Mouse (Mus musculus): ENCODE data around the gene Ctsz.

Gene Ctsz

GRCm38 (mm10) chr2:174441898-174442297 lies 3.1 kb upstream of the Ctsz start:
- DNase-seq (ENCODE audit: low spot score in 2 of 2), result no peak

DNA sequence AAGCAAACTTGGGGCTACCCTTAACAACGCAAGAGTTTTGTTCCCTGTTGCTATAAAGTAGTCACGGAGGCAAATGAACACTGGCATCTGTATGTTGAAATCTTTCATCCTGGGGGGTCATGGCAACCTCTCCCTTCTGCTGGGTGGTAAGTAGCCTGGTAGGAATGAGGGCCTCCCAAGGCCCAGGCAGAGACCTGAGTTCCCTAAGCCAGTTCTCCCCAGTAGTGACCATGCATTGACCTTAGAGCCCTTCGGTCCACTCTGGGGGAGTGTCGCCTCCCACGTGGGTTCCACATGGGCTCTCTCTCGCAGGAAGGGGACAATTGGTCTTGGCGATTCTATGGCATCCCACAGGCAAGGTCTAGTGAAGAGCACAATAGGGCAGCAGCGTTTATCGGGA lies 1.1 kb upstream of the Ctsz start:
- no peak for DNase-seq (ENCODE audit: low spot score in 2 of 2)

- DNase-seq (ENCODE audit: low spot score in 2 of 2), result peak; percentile 31 to 42
Observed at GRCm38 (mm10) chr2:174439450-174439838, 605 bp upstream of the Ctsz start.

GRCm38 (mm10) chr2:174438181-174438580 lies 658 bp downstream of the Ctsz start:
- no peak for DNase-seq (ENCODE audit: low spot score in 2 of 2)

GRCm38 (mm10) chr2:174437697-174437982 lies 1.2 kb downstream of the Ctsz start:
- peak; percentile 50 to 59 for DNase-seq (ENCODE audit: low spot score in 2 of 2)

DNA sequence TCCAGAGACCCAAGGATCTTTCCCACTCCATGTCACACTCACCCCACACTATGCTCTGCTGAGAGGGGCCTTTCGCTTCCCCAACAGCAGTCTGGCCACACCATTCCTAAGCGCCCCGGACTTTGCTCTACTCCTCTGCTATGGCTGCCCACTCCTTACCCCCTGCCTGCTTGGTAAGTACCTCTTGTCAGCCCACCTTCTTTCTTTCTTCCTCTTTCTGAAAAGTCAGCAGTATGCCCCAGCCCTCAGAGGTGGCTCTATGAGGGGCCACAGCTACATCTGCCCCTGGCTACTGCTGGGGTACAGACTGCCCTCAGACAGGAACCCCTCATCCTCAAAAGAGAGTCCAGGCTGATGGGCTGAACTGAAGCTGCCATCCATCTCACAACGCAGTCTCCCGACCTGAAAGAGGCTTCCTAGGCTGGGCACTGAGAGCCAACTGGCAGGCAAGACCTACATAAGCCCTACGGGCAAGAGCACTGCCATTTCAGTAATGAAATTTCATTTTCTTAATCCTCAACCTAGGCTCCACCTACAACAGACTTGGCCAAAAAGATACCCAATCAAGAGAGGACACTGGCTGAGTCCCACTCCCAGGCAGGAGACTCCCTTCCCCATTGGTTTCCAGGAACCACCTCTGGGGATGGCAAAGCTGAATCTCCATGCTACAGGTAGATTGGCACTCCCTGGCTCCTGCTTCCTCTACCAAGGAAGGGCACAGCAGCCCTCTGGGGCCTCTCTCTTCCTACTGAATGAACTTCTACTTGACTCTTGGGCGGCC lies 1.7 kb downstream of the Ctsz start:
- peak in 1 of 2 experiments; percentile 5 for DNase-seq (ENCODE audit: low spot score in 2 of 2)

DNA sequence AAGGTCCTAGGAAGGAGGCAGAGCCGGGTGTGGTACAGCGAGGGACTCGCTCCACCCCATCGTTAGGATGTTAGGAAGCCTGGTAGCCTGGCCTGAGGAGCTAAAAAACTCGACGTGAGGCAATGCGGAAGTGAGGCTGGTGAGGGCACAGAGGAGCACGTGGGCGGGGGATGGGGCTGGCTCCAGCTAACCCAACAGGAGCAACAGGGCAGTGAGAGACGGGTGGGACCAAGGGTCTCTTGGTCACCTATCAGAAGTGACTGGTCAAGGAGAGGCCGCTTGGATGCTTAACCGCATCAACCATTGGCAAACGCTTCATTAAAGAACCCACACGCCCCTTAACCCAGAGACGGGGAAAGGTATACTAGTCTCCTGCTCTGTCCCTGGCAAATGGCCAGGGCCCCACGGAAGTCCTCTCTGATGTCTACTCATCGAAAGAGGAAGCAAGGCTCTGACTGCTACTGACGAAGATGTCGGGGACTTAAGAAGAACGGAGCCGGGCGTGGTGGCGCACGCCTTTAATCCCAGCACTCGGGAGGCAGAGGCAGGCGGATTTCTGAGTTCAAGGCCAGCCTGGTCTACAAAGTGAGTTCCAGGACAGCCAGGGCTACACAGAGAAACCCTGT lies 2.6 kb downstream of the Ctsz start:
- peak; percentile 18 to 37 for DNase-seq (ENCODE audit: low spot score in 2 of 2)

DNA sequence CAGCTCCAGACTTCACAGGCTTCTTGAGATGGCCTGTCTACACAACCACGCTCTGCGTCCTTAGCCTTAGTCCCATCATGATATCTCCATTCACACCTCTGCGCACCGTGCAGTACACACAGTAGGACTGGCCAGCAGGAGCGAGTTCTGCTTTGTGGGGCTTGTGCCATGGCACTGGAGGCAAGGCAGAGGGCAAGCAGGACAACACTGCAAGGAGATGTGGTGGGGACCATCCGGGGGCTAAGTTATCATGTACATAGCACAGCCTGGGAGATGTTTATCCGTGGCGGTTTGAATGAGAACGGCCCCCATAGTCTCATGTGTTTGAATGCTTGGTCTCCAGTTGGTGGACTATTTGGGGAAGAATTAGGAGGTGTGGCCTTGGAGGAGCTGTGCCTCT lies 3.9 kb downstream of the Ctsz start:
- no peak for DNase-seq (ENCODE audit: low spot score in 2 of 2)

DNA sequence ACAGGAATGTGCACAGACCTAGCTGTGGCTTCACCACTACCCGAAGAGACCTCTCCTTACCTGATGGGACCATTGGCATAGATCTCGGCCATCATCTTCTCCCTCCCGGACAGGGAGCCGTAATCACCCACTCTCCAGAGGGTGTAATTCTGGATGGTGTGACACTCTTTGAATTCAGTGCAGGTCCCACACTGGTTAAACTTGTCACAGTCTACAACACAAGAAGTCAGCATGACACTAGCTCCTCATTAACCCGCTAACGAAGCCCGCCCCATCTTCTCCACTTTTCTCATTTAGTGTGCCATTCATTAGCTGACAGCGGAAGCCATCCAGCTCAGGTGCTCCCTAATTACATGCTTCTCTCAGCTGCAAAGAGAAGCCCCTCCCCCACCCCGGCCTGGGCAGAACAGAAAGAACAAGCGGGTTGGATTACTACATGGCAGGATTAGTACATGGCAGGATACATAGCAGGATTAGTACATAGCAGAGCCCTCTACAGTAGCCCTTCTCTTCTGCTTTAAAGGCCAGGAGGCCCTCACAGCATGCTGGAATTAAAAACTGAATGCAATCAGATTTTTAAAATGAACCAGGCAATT lies 9.7 kb downstream of the Ctsz start:
- DNase-seq (ENCODE audit: low spot score in 2 of 2), result no peak

- DNase-seq (ENCODE audit: low spot score in 2 of 2), result no peak
Observed at GRCm38 (mm10) chr2:174428076-174428835, 10.6 kb downstream of the Ctsz start.

DNA sequence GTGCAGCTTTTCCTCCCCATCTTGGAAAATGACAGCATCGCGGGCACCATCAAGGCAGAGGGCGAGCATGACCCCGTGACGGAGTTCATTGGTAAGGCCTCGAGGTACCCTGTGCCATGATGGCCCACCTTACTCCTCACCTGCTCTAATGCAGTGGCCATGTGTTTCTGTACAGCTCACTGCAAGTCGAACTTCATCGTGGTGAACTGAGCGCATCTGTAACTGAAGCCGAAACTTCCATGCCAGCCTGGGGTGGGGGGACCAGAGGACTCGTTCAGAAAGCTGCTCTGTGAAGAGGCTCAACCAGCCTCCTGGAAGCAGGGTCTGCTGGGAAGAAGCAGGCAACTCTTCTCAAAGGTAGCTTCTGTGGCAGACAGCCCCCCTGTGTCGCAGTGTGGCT lies 12.0 kb downstream of the Ctsz start:
- no peak for DNase-seq (ENCODE audit: low spot score in 2 of 2)

DNA sequence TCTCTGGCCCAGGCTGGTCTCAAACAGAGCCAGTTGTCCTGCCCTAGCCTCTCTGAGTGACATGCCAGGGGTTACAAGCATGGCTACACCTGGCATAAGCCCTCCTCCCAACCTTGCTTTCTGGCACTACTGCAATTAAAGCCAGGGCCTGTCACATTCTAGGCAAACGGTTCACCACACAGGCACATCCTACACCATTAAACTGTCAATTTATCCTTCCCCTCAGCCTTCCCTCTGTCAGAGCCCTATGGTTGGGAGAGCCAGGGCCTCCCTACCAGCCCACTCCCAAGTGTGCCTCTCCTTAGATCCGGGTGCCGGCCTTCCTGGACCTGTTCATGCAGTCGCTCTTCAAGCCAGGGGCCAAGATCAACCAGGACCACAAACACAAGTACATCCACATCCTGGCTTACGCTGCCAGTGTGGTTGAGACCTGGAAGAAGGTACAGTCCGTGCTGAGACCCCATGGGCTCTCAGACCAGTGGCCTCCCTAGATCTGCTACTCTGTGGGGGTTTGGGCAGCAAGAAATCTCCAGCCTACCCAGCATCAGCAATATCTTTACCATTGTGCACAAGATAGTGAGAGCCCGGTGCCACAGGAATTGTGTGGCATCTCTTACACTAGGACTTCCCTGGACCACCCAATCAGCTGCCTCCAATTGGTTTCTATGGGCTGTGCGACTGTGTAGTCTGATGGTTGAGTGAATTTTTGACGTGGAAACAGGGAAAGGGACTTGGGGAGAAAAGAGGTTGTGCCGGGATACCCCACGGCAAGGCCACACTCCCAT lies 14.3 kb downstream of the Ctsz start:
- no peak for DNase-seq (ENCODE audit: low spot score in 2 of 2)

DNA sequence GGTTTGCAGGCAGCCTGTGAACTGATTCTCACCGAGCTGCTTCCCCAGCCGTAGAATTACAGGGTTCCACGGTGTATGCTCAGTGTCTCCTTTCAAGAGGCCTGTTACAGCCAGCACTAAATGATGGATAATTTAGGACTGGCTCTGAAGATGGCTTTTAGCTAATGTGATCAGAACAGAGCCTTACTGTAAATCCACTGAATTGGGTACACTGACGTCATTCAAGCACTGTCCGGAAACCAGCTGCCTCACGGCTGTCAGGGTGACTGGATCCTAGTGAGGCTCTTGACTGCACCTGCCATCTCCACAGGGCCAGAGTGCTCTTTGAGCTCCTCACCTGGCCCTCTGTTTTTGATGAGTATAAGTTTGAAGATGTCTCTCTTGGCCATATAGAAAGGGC lies 17.7 kb downstream of the Ctsz start:
- no peak for DNase-seq (ENCODE audit: low spot score in 2 of 2)

DNA sequence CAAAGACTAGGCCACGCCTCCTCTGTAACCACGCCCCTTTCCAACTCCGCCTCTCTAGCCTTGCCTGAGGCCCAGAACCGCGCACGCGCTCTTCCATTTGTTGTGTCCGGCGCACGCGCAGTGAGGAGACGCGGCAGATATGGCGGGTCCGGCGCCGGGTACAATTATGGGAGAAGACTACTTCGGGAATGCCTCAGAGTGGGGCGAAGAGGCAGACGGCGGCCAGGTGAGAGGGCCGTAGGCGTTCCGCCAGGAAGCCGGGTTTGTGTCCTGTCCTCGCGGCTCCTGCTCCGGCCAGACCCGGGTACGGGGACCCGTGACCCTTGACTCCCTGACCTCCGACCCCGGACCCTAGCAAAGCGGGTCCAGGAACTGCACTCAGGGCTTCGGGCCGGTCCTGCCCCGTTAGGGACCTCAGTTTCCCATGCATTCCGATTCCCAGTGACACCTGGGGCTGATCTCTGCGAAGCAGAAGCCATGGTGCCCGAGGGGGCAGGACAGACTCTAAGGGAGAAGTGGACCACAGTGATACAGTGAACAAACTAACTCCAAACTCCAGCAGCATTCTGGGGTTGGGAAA lies 23.0 kb downstream of the Ctsz start, which contains the start of gene Nelfcd:
Gene Nelfcd (plus strand): TSS at position 74 of the 580 bp plus-strand sequence.
- peak; percentile 90 to 95 for DNase-seq (ENCODE audit: low spot score in 2 of 2)

DNA sequence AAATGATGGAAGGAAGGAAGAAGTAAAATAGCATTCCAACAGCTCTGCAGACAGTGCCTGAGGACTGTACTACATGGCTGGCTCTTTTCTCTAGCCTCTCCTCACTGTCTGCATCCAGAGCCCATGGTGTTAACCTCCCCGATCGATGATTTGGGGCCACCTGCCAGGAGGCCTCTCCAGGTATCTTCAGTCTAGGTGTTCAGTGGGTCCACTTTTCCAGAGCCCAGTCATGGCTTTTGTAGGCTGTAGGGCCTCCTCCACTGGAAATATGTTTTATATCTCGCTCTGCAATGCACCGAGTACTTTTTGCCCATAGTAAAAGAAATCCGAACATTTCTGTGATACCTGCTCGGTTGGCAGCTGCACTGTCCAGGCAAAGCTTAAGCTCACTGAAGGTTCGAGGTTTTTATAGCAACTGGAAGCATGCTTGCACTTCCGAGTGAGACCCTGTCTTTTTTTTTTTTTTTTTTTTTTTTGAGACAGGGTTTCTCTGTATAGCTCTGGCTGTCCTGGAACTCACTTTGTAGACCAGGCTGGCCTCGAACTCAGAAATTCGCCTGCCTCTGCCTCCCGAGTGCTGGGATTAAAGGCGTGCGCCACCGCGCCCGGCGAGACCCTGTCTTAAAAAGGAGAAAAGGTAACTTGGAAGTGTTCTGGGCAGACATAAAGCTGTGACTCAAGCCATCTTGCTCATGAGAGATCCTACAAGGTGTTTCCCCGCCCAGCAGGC lies 23.7 kb downstream of the Ctsz start:
- no peak for DNase-seq (ENCODE audit: low spot score in 2 of 2)

GRCm38 (mm10) chr2:174413127-174413526 lies 25.7 kb downstream of the Ctsz start:
- DNase-seq (ENCODE audit: low spot score in 2 of 2), result no peak

DNA sequence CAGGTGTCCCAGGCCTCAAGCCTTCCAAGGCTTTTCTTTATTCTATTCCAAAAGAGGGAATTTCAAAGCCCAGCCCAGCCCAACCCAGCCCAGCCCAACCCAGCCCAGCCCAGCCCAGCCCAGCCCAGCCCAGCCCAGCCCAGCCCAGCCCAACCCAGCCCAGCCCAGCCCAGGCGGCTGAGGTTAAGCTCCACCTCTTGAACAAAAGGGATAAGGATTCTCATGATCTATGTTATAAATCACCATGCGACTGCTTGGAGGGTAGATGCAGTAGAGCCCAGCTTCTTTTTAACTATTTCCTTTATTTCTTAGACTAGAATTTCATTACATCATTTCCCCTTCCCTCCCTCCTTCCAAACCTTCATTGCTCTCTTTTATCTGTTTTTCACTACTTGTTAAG lies 28.6 kb downstream of the Ctsz start:
- DNase-seq (ENCODE audit: low spot score in 2 of 2), result no peak

DNA sequence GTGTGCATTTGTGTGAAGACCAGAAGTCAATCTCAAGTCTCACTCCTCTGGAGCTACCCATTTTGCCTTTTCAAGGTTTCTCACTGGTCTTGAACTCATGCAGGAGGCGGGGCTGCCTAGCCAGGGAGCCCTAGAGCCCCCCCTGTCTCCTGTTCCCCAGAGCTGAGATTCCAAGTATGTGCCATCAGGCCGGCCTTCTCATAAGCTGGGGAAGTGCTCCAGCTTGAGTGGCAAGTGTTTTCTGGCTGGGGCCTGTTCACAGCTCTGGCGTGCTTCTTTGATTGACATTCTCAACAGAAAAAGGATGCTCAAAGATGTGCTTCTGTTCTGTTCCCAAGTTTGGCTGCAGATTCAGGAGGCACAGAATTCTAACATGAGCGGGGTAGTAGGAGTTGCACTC lies 38.4 kb downstream of the Ctsz start:
- no peak for DNase-seq (ENCODE audit: low spot score in 2 of 2)

GRCm38 (mm10) chr2:174397881-174398280 lies 41.0 kb downstream of the Ctsz start:
- DNase-seq (ENCODE audit: low spot score in 2 of 2), result no peak

GRCm38 (mm10) chr2:174397065-174397464 lies 41.8 kb downstream of the Ctsz start:
- DNase-seq (ENCODE audit: low spot score in 2 of 2), result no peak

- DNase-seq (ENCODE audit: low spot score in 2 of 2), result no peak
Observed at GRCm38 (mm10) chr2:174396643-174397042, 42.2 kb downstream of the Ctsz start.

All from heart, adult 9 months (tissue).